Mouse (Mus musculus): ENCODE measurements around the gene Wsb1. TPM values are rescaled to one million over a fixed set of nuclear protein-coding genes. Genes with fewer than 3 reads are reported as not detected.
"Not testable (repeated sequence)": the region's sequence is repeated elsewhere in the genome, so short reads cannot be mapped to it uniquely, and the experiment has no call there.

The Wsb1 gene
- polyA plus RNA-seq, 1 experiment from 2014 or later = 237 TPM

- ChIA-PET CTCF (interaction anchor here (1.6 kb wide), 1 partner anchor 59 kb away, joined by 3 read pairs; no protein-coding TSS in a partner anchor), POLR2A (no interaction called here)
- no peak for TF ChIP-seq CTCF (IDR thresholded peaks at IDR 0.05)
- ATAC-seq (no peak), DNase-seq (ENCODE audit: low read depth, low spot score) (no peak)
- no peaks in the 10 kb centered on the region for H3K27me3 ChIP-seq
- in situ Hi-C loops (cut with MboI; ENCODE audit: low pct_unique_long_range_greater_than_20kb) = no loop called here
These were observed 19.3 kb upstream of the Wsb1 start for GRCm38 (mm10) chr11:79273757-79274156.

DNA sequence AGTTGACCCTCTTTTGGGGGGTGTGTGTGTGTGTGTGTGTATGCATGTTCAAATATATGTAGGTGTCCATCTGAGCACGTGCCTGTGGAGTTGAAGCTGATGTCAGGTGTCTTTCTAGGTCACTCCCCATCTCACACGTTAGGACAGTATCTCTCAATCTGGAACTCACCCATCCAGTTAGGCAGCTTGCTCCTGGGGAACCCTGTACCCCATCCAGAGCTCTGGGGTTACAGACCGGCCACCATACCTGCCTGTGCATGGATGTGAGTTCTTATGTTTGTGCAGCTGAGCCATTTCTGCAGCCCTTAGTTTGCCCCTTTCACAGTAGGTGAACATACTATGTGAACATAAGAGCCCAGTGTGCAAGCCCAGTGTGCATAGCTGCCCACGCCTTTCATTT, 18.6 kb upstream of the Wsb1 start:
- in situ Hi-C loops (cut with MboI; ENCODE audit: low pct_unique_long_range_greater_than_20kb) = no loop called here
- CTCF ChIA-PET = interaction anchor here (1.6 kb wide), 1 partner anchor 59 kb away, joined by 3 read pairs; no protein-coding TSS in a partner anchor
- no peaks in the 10 kb centered on the region for H3K27me3 ChIP-seq
- TF ChIP-seq CTCF (IDR thresholded peaks at IDR 0.05) = no peak
- ATAC-seq (no peak), DNase-seq (ENCODE audit: low read depth, low spot score) (no peak)
- POLR2A ChIA-PET = no interaction called here

DNA sequence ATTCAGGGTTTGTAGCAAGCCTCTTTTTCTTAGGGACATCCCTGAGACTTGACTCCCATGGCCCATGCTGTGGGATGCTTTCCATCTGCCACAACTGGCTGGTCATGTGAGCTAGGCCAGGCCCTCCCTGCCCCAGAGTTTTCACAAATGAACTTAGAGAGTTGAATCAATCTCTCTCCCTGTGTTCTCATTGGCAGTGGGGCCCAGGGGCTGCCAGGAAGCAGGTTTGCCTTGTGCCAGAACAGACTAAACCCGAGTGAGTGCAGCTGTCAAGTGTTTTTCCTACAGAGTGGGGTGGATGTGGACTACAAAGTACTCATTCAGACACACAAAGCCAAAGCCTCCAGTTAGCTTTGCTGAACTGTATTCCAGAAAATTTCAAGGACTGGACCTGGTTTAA, 12.7 kb upstream of the Wsb1 start:
- ChIA-PET CTCF (no interaction called here), POLR2A (interaction anchor here (0.6 kb wide), 1 partner anchor 283 kb away, joined by 4 read pairs; no protein-coding TSS in a partner anchor)
- no peaks in the 10 kb centered on the region for H3K27me3 ChIP-seq
- no peak for ATAC-seq
- no peak for DNase-seq (ENCODE audit: low read depth, low spot score)
- in situ Hi-C loops (cut with MboI; ENCODE audit: low pct_unique_long_range_greater_than_20kb) = no loop called here
- no peak for TF ChIP-seq CTCF (IDR thresholded peaks at IDR 0.05)

DNA sequence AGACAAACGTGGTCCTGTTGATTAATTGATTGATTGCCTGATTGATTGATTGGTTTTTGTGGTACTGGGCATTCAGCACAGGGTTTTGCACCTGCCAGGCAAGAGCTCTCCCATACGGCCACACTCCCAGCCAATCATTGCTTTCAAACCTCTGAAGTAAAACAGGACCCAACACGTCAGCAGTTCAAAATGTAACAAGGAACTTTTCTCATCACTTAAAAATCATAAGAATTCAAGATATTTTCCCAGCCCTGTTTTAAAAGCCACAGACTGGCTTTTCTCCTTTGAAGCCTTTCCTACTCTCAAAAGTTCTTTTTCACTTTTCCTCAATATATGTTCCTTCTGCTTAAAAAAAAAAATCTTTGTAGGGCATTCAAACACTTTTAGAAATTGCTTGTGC, 9.9 kb upstream of the Wsb1 start:
- POLR2A ChIA-PET = interaction anchor here (0.8 to 1.3 kb wide), 2 partner anchors 9 to 20 kb away, joined by 4 read pairs; no protein-coding TSS in a partner anchor
- no peak for TF ChIP-seq CTCF (IDR thresholded peaks at IDR 0.05)
- H3K27me3 ChIP-seq = no peaks in the 10 kb centered on the region
- DNase-seq (ENCODE audit: low read depth, low spot score) = no peak
- CTCF ChIA-PET = no interaction called here
- ATAC-seq = no peak
- in situ Hi-C loops (cut with MboI; ENCODE audit: low pct_unique_long_range_greater_than_20kb) = no loop called here

GRCm38 (mm10) chr11:79260126-79260525, 5.7 kb upstream of the Wsb1 start:
- POLR2A ChIA-PET; ATAC-seq; in situ Hi-C loops (cut with MboI; ENCODE audit: low pct_unique_long_range_greater_than_20kb); H3K27me3 ChIP-seq; DNase-seq (ENCODE audit: low read depth, low spot score); CTCF ChIA-PET: not testable (repeated sequence)

DNA sequence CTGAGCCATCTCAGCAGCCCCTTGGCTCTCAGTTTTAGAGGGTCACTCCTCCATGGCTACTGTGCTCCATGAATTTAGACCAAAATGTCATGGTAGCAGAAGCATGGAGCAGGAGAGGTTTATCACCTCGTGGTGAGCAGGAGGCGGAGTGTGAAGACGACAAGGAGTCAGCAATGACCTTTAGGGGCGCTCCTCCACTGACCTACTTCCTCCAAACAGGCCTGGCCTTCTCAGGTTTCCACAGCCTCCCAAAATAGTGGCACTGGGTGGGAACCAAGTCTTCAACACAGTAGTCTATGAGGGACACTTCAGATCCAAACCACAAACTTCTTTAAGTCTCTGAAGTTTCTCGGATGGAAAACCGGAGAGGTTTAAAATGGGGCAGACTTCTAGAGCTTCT, 4.3 kb upstream of the Wsb1 start:
- DNase-seq (ENCODE audit: low read depth, low spot score) (no peak), ATAC-seq (no peak)
- TF ChIP-seq CTCF (IDR thresholded peaks at IDR 0.05) = no peak
- ChIA-PET POLR2A (no interaction called here), CTCF (no interaction called here)
- H3K27me3 ChIP-seq = no peaks in the 10 kb centered on the region
- in situ Hi-C loops (cut with MboI; ENCODE audit: low pct_unique_long_range_greater_than_20kb) = no loop called here

- in situ Hi-C loops (cut with MboI; ENCODE audit: low pct_unique_long_range_greater_than_20kb) = no loop called here
- DNase-seq (ENCODE audit: low read depth, low spot score) (no peak), ATAC-seq (no peak)
- POLR2A ChIA-PET = interaction anchor here (0.9 to 1.9 kb wide), 4 partner anchors 14 to 43 kb away, joined by 3 to 6 read pairs (median 5); partner anchors contain the start of gene Gm9964
- no peaks in the 10 kb centered on the region for H3K27me3 ChIP-seq
- no peak for TF ChIP-seq CTCF (IDR thresholded peaks at IDR 0.05)
- CTCF ChIA-PET = interaction anchor here (6.2 kb wide), 1 partner anchor 16 kb away, joined by 22 read pairs; no protein-coding TSS in a partner anchor
These were observed 705 bp downstream of the Wsb1 start for GRCm38 (mm10) chr11:79253542-79254390.

- in situ Hi-C loops (cut with MboI; ENCODE audit: low pct_unique_long_range_greater_than_20kb) = no loop called here
- POLR2A ChIA-PET = interaction anchor here (1.1 to 1.2 kb wide), 2 partner anchors 13 to 24 kb away, joined by 3 to 5 read pairs; no protein-coding TSS in a partner anchor
- peak; percentile 64 for DNase-seq (ENCODE audit: low read depth, low spot score)
These were observed 1.5 kb downstream of the Wsb1 start for GRCm38 (mm10) chr11:79252881-79253541.

DNA sequence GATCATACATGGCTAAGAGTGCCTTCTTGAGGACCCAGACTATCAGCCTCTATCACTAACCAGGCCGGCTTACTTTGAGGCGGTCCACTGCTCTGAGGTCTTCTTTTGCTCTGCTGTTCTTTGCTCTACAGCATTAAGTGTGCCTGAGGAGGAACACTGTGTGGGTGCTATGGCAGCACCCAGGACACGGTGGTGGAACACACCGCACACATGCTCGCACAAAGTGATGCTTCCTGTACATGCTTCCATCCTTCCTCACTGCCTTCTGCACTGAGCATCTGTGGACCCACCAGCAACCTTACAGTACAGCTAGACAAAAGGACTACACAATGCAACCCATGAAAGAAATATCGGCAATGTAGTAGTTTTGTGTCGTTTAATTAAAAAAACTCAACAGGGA, 15.4 kb downstream of the Wsb1 start:
- DNase-seq (ENCODE audit: low read depth, low spot score) = no peak
- no peak for TF ChIP-seq CTCF (IDR thresholded peaks at IDR 0.05)
- no peaks in the 10 kb centered on the region for H3K27me3 ChIP-seq
- POLR2A ChIA-PET = interaction anchor here (1.3 kb wide), 1 partner anchor 12 kb away, joined by 3 read pairs; no protein-coding TSS in a partner anchor
- CTCF ChIA-PET = interaction anchor here (1.0 to 3.3 kb wide), 3 partner anchors 12 to 57 kb away, joined by 3 to 22 read pairs (median 3); partner anchors contain the start of gene Gm9964
- in situ Hi-C loops (cut with MboI; ENCODE audit: low pct_unique_long_range_greater_than_20kb) = no loop called here
- no peak for ATAC-seq

More at GRCm38 (mm10) chr11:79252881-79253541, 1.5 kb downstream of the Wsb1 start:
- no peak for TF ChIP-seq CTCF (IDR thresholded peaks at IDR 0.05)
- no peak for ATAC-seq
- CTCF ChIA-PET = interaction anchor here (1.1 to 6.2 kb wide), 2 partner anchors 15 to 28 kb away, joined by 3 to 22 read pairs; no protein-coding TSS in a partner anchor
- H3K27me3 ChIP-seq = no peaks in the 10 kb centered on the region

- TF ChIP-seq CTCF (IDR thresholded peaks at IDR 0.05) = no peak
These were observed 16.1 kb downstream of the Wsb1 start for GRCm38 (mm10) chr11:79238398-79238752.

More at GRCm38 (mm10) chr11:79238398-79238752, 16.1 kb downstream of the Wsb1 start:
- ATAC-seq (no peak), DNase-seq (ENCODE audit: low read depth, low spot score) (no peak)
- POLR2A ChIA-PET = no interaction called here
- CTCF ChIA-PET = interaction anchor here (1.4 to 3.3 kb wide), 3 partner anchors 12 to 51 kb away, joined by 5 to 22 read pairs (median 8); no protein-coding TSS in a partner anchor
- in situ Hi-C loops (cut with MboI; ENCODE audit: low pct_unique_long_range_greater_than_20kb) = no loop called here
- H3K27me3 ChIP-seq = no peaks in the 10 kb centered on the region

All from Patski (cell line).